9 mouse cellular contexts compared by ENCODE assay signal in the genomic region with DNA sequence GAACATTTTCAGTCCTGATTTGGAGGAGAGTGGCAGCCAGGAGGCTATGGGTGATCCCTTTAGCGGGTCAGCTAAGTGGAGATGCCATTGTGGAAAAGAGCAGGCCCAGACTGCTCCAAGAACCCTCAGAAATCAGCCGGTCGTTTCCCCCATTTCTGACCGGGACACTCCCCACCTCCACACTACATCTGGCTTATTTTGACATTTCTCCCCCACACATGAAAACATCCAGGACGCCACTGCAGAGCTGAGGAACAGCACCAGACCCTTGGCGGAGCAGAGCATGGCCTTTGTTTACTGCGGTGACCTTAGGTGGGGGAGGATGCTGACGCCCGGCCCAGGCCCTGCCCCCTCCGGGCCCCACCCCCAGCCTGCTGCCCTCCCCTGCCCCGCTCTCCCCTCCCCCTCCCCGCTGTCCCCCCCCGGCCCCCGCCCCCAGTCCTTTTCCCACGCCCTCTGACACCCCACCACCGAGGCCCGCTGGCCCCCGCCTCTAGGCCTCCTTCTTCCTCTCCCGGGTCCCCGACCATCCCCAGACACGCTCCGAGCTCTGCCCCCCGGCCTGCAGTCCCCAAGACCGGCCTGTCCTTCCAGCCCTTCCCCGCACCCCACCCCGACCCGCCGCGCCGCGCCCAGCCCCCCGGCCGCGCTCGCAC. TPM values are rescaled to one million over a fixed set of nuclear protein-coding genes. Genes with fewer than 3 reads are reported as not detected.
DNase-seq lines count a peak whose midpoint lies in the region; ATAC-seq lines count a peak whose summit lies in the region.
"Had no signal": no experiment of that assay in that cellular context is flagged by ENCODE, and none has a peak within 500 bp of the region (broad histone marks: within the 10 kb centered on the region; RNA-seq: fewer than 3 reads in every experiment).

No protein-coding gene starts in this region.

- H3K27me3 ChIP-seq in heart, embryonic 10.5 days (ENCODE audit: insufficient read depth, poor library complexity, severe bottlenecking): no peaks in the 10 kb centered on the region
- no peaks in the 10 kb centered on the region for H3K27me3 ChIP-seq in kidney, embryonic 15.5 days

- peak; percentile 71 for DNase-seq in embryo, embryonic 9.5 days (ENCODE audit: extremely low spot score)
- DNase-seq in heart, embryonic 10.5 days (ENCODE audit: low spot score): peak; percentile 85
- peak; percentile 60 for DNase-seq in lung, postnatal 25 days (ENCODE audit: low spot score)
- DNase-seq in skeletal muscle tissue, adult 2 months (ENCODE audit: low read depth, low spot score): peak; percentile 62
- DNase-seq in left cerebral cortex, adult 18-20 months (ENCODE audit: low spot score in 2 of 2): no peak

- peak; percentile 25 for ATAC-seq in CD4-positive, CD25-positive, alpha-beta regulatory T cell, adult 4 months
- ATAC-seq in activated CD4-positive, CD25-positive, alpha-beta regulatory T cell, adult 4 months: peak; percentile 15
- peak; percentile 62 for ATAC-seq in kidney, embryonic 15.5 days (replicated peaks; ENCODE audit: low FRiP score)

- peak overlapping the region; percentile 95 for H3K9ac ChIP-seq in kidney, embryonic 15.5 days

- H3K4me1 ChIP-seq in heart, embryonic 10.5 days: peaks cover 54% of the 10 kb centered on the region
- peaks cover 36% of the 10 kb centered on the region for H3K4me1 ChIP-seq in kidney, embryonic 15.5 days

- 5% methylated on average over 26 of the region's 35 CpGs for WGBS in heart, embryonic 10.5 days
- WGBS in kidney, embryonic 15.5 days: 2% methylated on average over 26 of the region's 35 CpGs

- peaks cover 29% of the 10 kb centered on the region for H3K36me3 ChIP-seq in heart, embryonic 10.5 days
- H3K36me3 ChIP-seq in kidney, embryonic 15.5 days: peaks cover 15% of the 10 kb centered on the region

- no peaks in the 10 kb centered on the region for H3K9me3 ChIP-seq in heart, embryonic 10.5 days
- no peaks in the 10 kb centered on the region for H3K9me3 ChIP-seq in kidney, embryonic 15.5 days (replicated peaks)

- peak overlapping the region; percentile 80 for H3K4me2 ChIP-seq in kidney, embryonic 15.5 days

- H3K4me3 ChIP-seq in heart, embryonic 10.5 days: peak overlapping the region; percentile 94
- peak overlapping the region; percentile 67 for H3K4me3 ChIP-seq in kidney, embryonic 15.5 days (replicated peaks)

- H3K27ac ChIP-seq in heart, embryonic 10.5 days: peak overlapping the region; percentile 100
- peak overlapping the region; percentile 94 for H3K27ac ChIP-seq in kidney, embryonic 15.5 days

RNA-seq across cellular contexts. Expression of a gene that starts 0.9 kb away (rescaled TPM):
- 10 to 100 TPM; 50.4 to 78.2 TPM for polyA plus RNA-seq in CD4-positive, CD25-positive, alpha-beta regulatory T cell, adult 4 months (2017; shearing (Covaris generic))
- 10 to 100 TPM; 57.0 to 62.6 TPM for polyA plus RNA-seq in activated CD4-positive, CD25-positive, alpha-beta regulatory T cell, adult 4 months (2017; shearing (Covaris generic))
- 85.2 and 99.8 TPM in 2 replicates for polyA plus RNA-seq in heart, embryonic 10.5 days (2016; fragmentation: Nextera tagmentation; extraction: Ambion mirVana)
- polyA plus RNA-seq in kidney, embryonic 15.5 days (2015; fragmentation: Nextera tagmentation; extraction: Ambion mirVana): 129 and 140 TPM in 2 replicates
- 100 to 1,000 TPM; 117 to 135 TPM for total RNA-seq in left cerebral cortex, adult 18-20 months (2021)

RNA-seq across cellular contexts. Expression of a gene that starts 42.0 kb away (rescaled TPM):
- polyA plus RNA-seq in CD4-positive, CD25-positive, alpha-beta regulatory T cell, adult 4 months (2017; shearing (Covaris generic)): 1 to 10 TPM; 3.5 to 5.3 TPM
- 1 to 10 TPM; 3.8 to 4.0 TPM for polyA plus RNA-seq in activated CD4-positive, CD25-positive, alpha-beta regulatory T cell, adult 4 months (2017; shearing (Covaris generic))
- 416 and 440 TPM in 2 replicates for polyA plus RNA-seq in heart, embryonic 10.5 days (2016; fragmentation: Nextera tagmentation; extraction: Ambion mirVana)
- polyA plus RNA-seq in kidney, embryonic 15.5 days (2015; fragmentation: Nextera tagmentation; extraction: Ambion mirVana): 54.0 and 66.0 TPM in 2 replicates
- 1 to 10 TPM; 3.9 to 4.0 TPM for total RNA-seq in left cerebral cortex, adult 18-20 months (2021)

RNA-seq across cellular contexts. Expression of a gene that starts 49.0 kb away (rescaled TPM):
- 10 to 100 TPM; 79.5 to 90.2 TPM for polyA plus RNA-seq in CD4-positive, CD25-positive, alpha-beta regulatory T cell, adult 4 months (2017; shearing (Covaris generic))
- polyA plus RNA-seq in activated CD4-positive, CD25-positive, alpha-beta regulatory T cell, adult 4 months (2017; shearing (Covaris generic)): 100 to 1,000 TPM in 1 of 2 experiments, 10 to 100 TPM in 1; 84.3 to 121 TPM
- polyA plus RNA-seq in heart, embryonic 10.5 days (2016; fragmentation: Nextera tagmentation; extraction: Ambion mirVana): not detected in 2 replicates
- polyA plus RNA-seq in kidney, embryonic 15.5 days (2015; fragmentation: Nextera tagmentation; extraction: Ambion mirVana): 0.28 and 0.31 TPM in 2 replicates
- total RNA-seq in left cerebral cortex, adult 18-20 months (2021): 1 to 10 TPM; 1.1 to 2.2 TPM
- total RNA-seq: layer of hippocampus, postnatal 10 days had no signal

RNA-seq across cellular contexts. Expression of a gene that starts 57.6 kb away (rescaled TPM):
- polyA plus RNA-seq in CD4-positive, CD25-positive, alpha-beta regulatory T cell, adult 4 months (2017; shearing (Covaris generic)): 1 to 10 TPM in 1 of 2 experiments, under 1 TPM in 1; 0.12 to 1.1 TPM
- under 1 TPM; 0.41 to 0.46 TPM for polyA plus RNA-seq in activated CD4-positive, CD25-positive, alpha-beta regulatory T cell, adult 4 months (2017; shearing (Covaris generic))
- polyA plus RNA-seq in heart, embryonic 10.5 days (2016; fragmentation: Nextera tagmentation; extraction: Ambion mirVana): 6.0 and 6.5 TPM in 2 replicates
- polyA plus RNA-seq in kidney, embryonic 15.5 days (2015; fragmentation: Nextera tagmentation; extraction: Ambion mirVana): 8.0 and 8.4 TPM in 2 replicates
- total RNA-seq in left cerebral cortex, adult 18-20 months (2021): 1 to 10 TPM; 7.2 to 9.3 TPM

Comparison
In these comparisons a context has a peak if more than half of its experiments do, and no peak if none do; other contexts are left out.
1. DNase-seq: peak in embryo, embryonic 9.5 days (single experiment), heart, embryonic 10.5 days (single experiment), lung, postnatal 25 days (single experiment) and skeletal muscle tissue, adult 2 months (single experiment); none in left cerebral cortex, adult 18-20 months (0 of 2).
2. RNA of a gene that starts 49.0 kb away (polyA plus RNA-seq): 84.3 to 121 TPM in activated CD4-positive, CD25-positive, alpha-beta regulatory T cell, adult 4 months and 79.5 to 90.2 TPM in CD4-positive, CD25-positive, alpha-beta regulatory T cell, adult 4 months; 0.28 to 0.31 TPM in kidney, embryonic 15.5 days and not detected in heart, embryonic 10.5 days; every median in the first group is over 10 times any median in the second.
3. Peak in every context shown above with its lines, with median percentiles within 50 percentile points of each other: ATAC-seq.